Mouse (Mus musculus): ENCODE measurements at regions not wholly inside any gene's neighbourhood (a gene's known extent, or its start where the extent isn't known, plus 50 kb on each side); places are given as distances from the start of the nearest gene placed in this dataset.
A peak's percentile ranks its signal among the peaks of the same experiment; 100 is the strongest.

DNA sequence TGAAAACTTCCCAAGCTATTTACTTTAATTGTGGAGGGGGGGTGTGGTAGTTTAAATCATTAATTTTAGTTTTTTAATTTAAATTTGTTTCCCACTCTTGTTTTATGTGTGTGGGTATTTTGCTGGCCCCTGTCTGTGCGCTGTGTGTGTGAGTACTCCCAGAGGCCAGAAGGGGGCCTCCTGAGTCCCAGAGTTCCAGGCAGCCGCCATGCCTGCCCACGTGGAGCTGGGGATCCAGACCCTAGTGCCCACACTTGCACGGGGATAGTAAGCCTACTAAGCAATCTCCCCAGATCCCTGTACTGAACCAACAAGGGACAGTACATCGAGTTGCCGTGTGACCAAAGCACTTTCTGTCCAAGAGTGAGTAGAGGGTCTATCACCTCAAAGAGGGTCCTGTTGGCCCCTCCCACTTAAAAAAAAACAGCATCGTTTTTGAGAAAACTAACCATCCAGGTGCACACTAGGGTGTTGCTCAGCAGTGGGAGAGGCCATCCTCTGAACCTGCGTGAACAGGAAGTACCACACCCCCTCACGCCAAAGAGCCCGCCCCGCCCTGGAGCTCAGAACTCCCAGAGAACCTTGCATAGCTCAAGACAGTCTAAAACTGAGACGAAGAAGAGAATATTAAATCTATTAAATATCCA is 160.4 kb upstream of the Haao start:
- no peaks in the 10 kb centered on the region for H3K27me3 ChIP-seq (ENCODE audit: control insufficient read depth, insufficient read depth, low read length, poor library complexity, severe bottlenecking)
- DNase-seq (ENCODE audit: low read depth, low spot score) = no peak

DNA sequence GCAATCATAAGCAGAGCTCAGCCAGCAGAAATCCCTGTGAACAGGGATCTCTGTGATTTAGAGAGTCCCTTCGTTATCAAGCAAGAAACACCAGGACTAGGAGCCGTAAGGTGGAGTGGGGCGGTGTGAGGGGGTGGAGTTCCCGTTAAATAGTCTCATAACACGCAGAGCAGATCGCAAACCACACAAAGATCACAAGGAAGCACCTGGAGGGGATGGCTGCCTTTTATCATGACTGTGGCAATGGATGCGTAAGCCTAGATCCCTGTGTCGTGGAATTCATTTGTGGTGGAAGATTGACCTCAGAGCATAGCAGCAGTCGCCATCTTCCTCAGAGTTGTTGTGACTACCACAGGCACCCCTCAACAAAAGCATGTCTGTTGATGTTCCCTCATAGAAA is 159.0 kb upstream of the Haao start:
- H3K36me3 ChIP-seq (ENCODE audit: control insufficient read depth, insufficient read depth, low read length, poor library complexity, severe bottlenecking) = no peaks in the 10 kb centered on the region
- DNase-seq (ENCODE audit: low read depth, low spot score) = no peak
- no peaks in the 10 kb centered on the region for H3K27me3 ChIP-seq (ENCODE audit: control insufficient read depth, insufficient read depth, low read length, poor library complexity, severe bottlenecking)

More for the DNA sequence above, 160.4 kb upstream of the Haao start:
- no peaks in the 10 kb centered on the region for H3K36me3 ChIP-seq (ENCODE audit: control insufficient read depth, insufficient read depth, low read length, poor library complexity, severe bottlenecking)

DNA sequence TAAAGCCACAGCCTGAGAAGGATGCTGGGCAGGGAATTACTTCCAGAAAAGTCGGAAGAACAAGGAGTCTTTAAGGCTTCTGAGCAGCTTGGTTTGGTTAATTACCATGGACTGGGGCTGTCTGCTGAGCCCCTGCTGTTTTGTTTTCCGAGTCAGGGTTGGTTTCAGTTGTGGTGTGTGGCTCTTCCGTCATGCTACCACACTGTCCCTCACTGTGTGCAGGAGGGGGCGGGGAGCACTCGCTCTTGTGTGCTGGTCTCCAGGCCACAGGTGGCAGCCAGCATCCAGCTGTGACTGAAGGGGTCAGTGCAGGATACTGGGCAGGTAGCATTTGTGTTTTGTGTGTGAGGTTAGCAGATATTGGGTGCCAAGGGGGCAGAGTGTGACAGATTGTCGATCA is 156.5 kb upstream of the Haao start:
- no peaks in the 10 kb centered on the region for H3K36me3 ChIP-seq (ENCODE audit: control insufficient read depth, insufficient read depth, low read length, poor library complexity, severe bottlenecking)
- H3K27me3 ChIP-seq (ENCODE audit: control insufficient read depth, insufficient read depth, low read length, poor library complexity, severe bottlenecking) = no peaks in the 10 kb centered on the region

DNA sequence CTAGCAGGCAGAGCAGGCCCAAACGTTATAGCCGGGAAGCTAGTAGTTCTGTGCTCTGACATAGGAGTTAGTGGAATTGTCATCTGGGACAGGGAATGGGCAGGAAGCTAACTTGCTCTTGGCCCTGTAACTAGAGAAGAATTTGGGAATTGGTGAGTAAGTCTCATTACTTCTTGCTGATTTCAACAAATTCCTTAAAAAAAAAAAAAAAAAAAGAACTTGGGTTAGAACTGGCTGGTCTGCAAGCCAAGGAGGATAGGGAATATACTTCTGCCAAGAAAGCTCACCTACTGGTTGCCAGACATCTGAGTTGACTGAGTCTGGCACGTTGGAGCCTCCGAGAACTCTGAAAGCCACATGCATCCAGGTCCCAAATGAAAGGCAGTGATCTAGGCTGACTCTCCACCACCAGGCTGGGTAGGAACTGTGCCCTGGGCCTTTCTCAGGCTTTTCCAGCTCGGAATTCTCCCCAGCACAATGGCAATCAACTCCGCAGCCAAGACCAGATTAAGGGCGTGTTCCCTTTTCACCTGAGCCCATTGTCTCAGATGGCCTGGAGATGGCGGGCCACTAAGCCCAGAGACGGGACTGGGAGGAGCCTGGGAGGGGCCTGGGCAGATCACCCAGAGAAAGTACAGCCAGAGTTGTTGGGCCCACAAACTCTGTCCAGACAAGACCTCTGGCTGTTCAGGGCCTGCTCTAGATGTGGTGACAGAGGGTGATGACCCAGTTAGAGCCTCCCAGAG is 155.9 kb upstream of the Haao start:
- H3K36me3 ChIP-seq (ENCODE audit: control insufficient read depth, insufficient read depth, low read length, poor library complexity, severe bottlenecking) = no peaks in the 10 kb centered on the region
- DNase-seq (ENCODE audit: low read depth, low spot score) = peak; percentile 17
- no peaks in the 10 kb centered on the region for H3K27me3 ChIP-seq (ENCODE audit: control insufficient read depth, insufficient read depth, low read length, poor library complexity, severe bottlenecking)

More for the DNA sequence above, 156.5 kb upstream of the Haao start:
- peak; percentile 66 for DNase-seq (ENCODE audit: low read depth, low spot score)

DNA sequence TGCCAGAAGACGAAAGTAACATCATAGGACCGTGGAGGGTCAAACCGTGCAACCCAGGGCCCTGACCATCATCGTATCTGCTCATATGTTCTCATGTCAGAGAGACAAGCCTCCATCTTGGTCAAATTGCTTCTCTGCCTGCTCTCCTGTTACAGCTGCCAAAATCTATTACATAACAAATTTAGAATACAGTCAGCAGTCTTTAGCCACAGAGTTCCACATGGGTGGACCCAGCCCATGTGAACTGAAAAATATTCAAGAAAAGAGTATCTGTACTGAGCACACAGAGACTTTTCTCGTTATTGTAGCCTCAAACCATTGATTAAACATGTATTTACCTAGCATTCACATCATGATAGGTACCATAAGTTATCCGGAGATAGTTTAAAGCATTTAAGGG is 155.2 kb upstream of the Haao start:
- no peak for DNase-seq (ENCODE audit: low read depth, low spot score)

DNA sequence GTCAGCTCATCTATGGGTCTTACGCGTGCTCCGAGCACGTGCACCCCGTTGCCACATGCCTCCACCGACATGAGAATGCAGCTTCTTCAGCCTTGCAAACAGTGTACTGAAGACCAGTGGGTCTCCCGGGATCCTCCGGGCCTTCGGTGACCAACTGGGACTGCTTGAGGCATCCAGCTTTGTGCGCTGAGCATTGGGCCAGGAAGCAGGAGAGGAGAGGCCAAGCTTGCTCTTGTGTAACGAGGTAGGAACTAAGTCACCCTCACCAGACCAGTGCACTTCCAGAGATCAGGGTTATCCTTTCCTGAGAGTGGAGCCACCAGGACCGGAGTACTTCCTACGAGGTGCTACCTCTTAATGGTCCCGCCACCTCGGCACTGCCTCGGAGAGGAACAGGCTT is 154.6 kb upstream of the Haao start:
- DNase-seq (ENCODE audit: low read depth, low spot score) = no peak

More for the DNA sequence above, 155.2 kb upstream of the Haao start:
- no peaks in the 10 kb centered on the region for H3K27me3 ChIP-seq (ENCODE audit: control insufficient read depth, insufficient read depth, low read length, poor library complexity, severe bottlenecking)
- no peaks in the 10 kb centered on the region for H3K36me3 ChIP-seq (ENCODE audit: control insufficient read depth, insufficient read depth, low read length, poor library complexity, severe bottlenecking)

DNA sequence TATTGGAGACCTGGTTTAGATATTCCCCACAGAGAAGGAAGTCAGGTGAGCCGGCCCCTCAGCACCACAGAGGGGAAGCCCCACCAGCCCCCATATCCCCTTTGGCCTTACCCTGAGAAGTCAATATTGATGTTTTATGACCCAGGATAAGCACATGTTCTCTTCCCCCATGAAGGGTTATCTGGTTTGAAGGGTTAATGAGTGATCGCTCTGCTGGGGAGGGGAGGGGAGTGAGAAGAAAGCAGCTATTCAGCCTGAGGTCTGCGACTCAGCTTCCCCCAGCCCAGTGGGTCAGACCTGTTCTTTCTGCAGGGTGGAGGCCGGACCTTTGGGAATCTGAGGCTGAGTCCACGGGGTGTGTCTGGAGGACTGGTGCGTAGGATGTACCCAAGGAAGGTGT is 152.4 kb upstream of the Haao start:
- no peak for DNase-seq (ENCODE audit: low read depth, low spot score)

More for the DNA sequence above, 154.6 kb upstream of the Haao start:
- no peaks in the 10 kb centered on the region for H3K36me3 ChIP-seq (ENCODE audit: control insufficient read depth, insufficient read depth, low read length, poor library complexity, severe bottlenecking)
- H3K27me3 ChIP-seq (ENCODE audit: control insufficient read depth, insufficient read depth, low read length, poor library complexity, severe bottlenecking) = no peaks in the 10 kb centered on the region

DNA sequence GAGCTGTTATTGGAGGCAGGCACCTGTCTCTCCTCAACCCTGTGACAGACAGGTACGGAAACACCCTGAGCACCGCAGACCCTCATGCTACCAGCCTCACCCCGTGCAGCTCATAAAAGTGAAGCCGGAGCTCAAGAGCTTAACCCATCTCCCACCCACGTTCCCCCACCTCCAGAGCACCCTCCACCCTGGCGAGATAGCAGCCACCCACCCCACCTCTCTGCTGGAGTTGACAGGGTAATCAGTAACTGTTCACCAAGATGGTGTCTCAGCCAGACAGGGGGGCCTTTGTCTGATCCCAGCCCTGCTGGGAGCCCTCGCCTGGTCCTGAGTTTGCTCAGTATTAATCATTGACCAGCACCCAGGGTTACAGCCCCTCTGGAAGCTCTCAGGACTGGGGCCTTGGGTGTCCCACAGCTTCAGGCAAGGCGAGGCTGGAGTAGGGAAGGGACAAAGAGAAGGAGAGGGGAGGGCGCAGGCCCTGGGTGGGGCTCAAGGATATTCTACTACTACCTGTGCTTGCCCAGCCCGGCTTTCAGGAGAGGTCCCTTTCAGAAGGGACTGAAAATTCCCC is 151.3 kb upstream of the Haao start:
- Histone ChIP-seq H3K27me3 (ENCODE audit: control insufficient read depth, insufficient read depth, low read length, poor library complexity, severe bottlenecking) (no peaks in the 10 kb centered on the region), H3K36me3 (ENCODE audit: control insufficient read depth, insufficient read depth, low read length, poor library complexity, severe bottlenecking) (no peaks in the 10 kb centered on the region)
- DNase-seq (ENCODE audit: low read depth, low spot score) = no peak

More for the DNA sequence above, 152.4 kb upstream of the Haao start:
- no peaks in the 10 kb centered on the region for H3K27me3 ChIP-seq (ENCODE audit: control insufficient read depth, insufficient read depth, low read length, poor library complexity, severe bottlenecking)
- H3K36me3 ChIP-seq (ENCODE audit: control insufficient read depth, insufficient read depth, low read length, poor library complexity, severe bottlenecking) = no peaks in the 10 kb centered on the region

DNA sequence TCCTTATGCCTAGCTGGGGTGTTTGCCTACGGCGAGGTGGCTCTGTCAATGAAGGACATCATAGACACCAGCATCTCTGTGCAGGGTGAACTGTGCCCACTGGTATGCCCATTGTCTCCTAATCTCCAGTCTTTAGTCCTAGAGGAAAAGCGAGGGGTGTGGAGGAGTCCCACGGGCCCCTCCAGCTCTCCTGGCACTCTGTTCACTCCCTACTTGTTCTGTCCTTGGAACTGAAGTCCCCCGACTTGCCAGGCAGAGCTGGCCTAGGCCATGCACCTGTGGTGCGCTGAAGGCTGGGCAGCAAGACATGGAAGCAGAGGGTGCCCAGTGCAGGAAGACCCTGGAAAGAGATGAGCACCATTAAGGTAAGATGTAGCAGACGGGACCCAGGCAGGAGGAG is 150.6 kb upstream of the Haao start:
- no peaks in the 10 kb centered on the region for H3K27me3 ChIP-seq (ENCODE audit: control insufficient read depth, insufficient read depth, low read length, poor library complexity, severe bottlenecking)
- no peak for DNase-seq (ENCODE audit: low read depth, low spot score)
- H3K36me3 ChIP-seq (ENCODE audit: control insufficient read depth, insufficient read depth, low read length, poor library complexity, severe bottlenecking) = no peaks in the 10 kb centered on the region

DNA sequence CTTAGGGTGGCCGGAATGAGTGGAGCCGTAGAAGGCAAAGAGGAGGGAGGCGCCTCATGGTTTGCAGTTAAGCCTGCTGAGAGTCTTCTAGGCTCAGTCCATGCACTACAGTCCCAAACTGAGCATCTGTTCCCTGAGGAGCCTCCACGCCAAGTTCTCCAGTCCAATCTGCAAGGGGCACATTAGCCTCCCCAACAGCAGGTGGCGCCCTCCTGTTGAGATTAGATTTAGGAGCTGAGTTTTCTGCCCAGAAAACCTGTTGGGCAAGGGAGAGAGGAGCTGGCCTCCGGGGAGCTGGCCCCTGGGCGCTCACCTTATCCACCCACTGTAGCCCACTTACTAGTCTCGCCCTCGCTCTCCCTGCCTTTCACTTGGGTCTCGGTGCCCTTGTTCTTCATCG is 150.0 kb upstream of the Haao start:
- DNase-seq (ENCODE audit: low read depth, low spot score) = peak; percentile 81
- Histone ChIP-seq H3K27me3 (ENCODE audit: control insufficient read depth, insufficient read depth, low read length, poor library complexity, severe bottlenecking) (no peaks in the 10 kb centered on the region), H3K36me3 (ENCODE audit: control insufficient read depth, insufficient read depth, low read length, poor library complexity, severe bottlenecking) (no peaks in the 10 kb centered on the region)

DNA sequence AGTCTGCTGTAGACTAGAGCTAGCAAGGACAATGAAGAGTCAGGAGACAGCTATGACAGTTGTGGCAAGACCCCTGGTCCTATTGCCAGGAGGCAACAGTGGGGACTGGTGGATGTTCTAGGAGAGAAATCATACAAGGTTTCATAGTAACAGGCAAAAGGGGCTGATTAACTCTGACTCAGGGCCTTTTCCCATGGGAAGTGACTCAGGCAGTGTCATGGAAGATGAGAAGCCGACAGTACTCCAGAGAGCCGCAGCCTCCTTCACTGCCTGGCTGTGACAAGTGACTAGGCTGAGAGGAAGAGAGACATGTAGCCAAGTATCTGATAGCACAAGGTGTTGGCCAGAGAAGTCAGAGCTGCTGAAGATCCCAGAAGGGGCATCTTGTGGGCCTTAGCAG is 145.3 kb upstream of the Haao start:
- Histone ChIP-seq H3K36me3 (ENCODE audit: control insufficient read depth, insufficient read depth, low read length, poor library complexity, severe bottlenecking) (no peaks in the 10 kb centered on the region), H3K27me3 (ENCODE audit: control insufficient read depth, insufficient read depth, low read length, poor library complexity, severe bottlenecking) (no peaks in the 10 kb centered on the region)
- DNase-seq (ENCODE audit: low read depth, low spot score) = no peak

DNA sequence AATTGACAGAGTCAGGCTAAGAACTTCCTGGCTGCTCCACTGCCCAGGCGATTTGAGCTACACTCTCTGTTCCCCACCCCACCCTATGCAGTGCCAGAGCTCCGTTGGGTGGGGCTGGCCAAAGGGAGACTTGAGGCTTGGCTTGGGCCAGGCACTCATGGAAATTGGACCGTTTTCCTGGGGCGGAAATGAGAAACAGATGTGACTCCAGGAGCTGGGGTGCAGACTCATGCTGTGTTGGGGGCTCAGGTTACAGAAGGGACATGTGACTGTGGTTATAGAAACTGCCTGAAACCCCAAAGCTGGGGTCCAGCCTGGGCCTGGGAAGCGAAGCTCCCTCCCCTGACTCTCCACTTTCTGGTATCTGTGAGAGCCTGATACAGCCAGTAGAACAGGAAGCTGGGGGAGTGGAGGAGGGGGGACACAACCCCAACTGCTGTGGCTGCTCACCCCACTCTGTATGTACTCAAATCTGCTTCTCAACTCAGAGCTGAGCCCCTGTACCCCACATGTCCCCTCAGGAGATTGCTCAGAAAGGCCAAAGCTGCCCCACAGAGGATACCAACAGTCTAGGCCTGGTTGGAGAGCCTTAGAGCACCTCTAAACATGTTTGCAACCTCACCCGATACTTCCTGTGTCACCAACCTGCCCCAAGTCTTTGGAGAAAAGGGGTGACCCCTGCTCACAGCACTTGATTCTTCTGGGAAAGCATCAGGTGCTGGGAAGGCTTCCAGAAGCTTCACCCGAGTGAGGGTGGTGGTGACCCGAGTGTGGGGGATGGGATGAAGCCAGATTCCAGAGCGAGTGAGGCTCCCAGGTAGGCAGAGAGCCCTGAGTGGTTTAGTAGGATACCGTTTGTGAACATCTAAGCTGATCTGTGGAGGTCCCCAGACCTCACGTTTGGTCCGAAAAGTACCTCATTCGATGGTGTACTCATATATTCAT is 142.9 kb upstream of the Haao start:
- no peaks in the 10 kb centered on the region for H3K27me3 ChIP-seq (ENCODE audit: control insufficient read depth, insufficient read depth, low read length, poor library complexity, severe bottlenecking)
- no peak for DNase-seq (ENCODE audit: low read depth, low spot score)
- H3K36me3 ChIP-seq (ENCODE audit: control insufficient read depth, insufficient read depth, low read length, poor library complexity, severe bottlenecking) = no peaks in the 10 kb centered on the region

DNA sequence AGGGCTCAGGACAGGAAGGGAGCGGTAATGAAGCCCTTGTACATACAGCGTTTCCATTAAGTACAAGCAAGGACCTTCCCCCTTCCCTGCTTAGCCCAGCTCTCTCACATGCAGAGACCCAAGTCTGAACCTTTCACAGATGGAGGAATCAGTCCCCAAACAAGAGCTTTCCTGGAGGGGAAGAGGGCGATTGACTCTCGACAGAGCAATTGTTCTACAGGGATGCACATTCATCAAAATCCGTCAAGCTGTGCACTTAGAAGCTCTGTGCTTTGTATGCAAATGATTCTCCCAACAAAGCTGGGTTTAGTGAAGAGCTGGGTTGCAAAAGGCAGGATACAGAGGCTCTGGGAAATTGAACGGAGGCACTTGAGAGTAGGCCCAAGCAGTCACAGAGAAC is 141.1 kb upstream of the Haao start:
- Histone ChIP-seq H3K27me3 (ENCODE audit: control insufficient read depth, insufficient read depth, low read length, poor library complexity, severe bottlenecking) (no peaks in the 10 kb centered on the region), H3K36me3 (ENCODE audit: control insufficient read depth, insufficient read depth, low read length, poor library complexity, severe bottlenecking) (no peaks in the 10 kb centered on the region)
- no peak for DNase-seq (ENCODE audit: low read depth, low spot score)

DNA sequence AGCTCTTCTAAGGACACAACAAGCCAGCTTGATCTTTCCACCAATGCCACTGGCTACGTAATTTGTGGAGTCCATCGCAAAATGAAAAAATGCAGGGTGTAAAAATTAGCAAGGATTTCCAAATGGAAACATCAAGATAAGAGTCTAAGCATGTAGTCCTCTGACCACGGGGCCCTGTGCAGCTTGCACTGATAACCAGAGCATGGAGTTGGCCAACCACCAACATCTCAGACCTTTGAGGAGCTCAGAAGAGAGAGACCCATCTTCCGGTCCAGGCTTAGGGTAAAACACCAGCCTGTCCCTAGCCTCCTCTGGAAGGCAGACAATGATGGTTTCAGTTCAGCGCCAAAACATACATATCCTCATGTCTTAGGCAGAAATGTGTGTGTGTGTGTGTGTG is 140.4 kb upstream of the Haao start:
- DNase-seq (ENCODE audit: low read depth, low spot score) = no peak
- no peaks in the 10 kb centered on the region for H3K27me3 ChIP-seq (ENCODE audit: control insufficient read depth, insufficient read depth, low read length, poor library complexity, severe bottlenecking)
- no peaks in the 10 kb centered on the region for H3K36me3 ChIP-seq (ENCODE audit: control insufficient read depth, insufficient read depth, low read length, poor library complexity, severe bottlenecking)

Measured in splenic B cell, adult 2 months (primary cell).